Comparison of ENCODE assay signal across 14 mouse cellular contexts in genomic region chr9:46098360-46098985, GRCm38 (mm10).
DNase-seq lines count a peak whose midpoint lies in the region; ATAC-seq and TF ChIP-seq lines count a peak whose summit lies in the region.
"Had no signal": no experiment of that assay in that cellular context is flagged by ENCODE, and none has a peak within 500 bp of the region (broad histone marks: within the 10 kb centered on the region; RNA-seq: fewer than 3 reads in every experiment).

No protein-coding gene starts in this region.

- H3K9ac ChIP-seq in kidney, embryonic 14.5 days (ENCODE audit: low read depth, low read length): no peak overlapping the region
- H3K9ac ChIP-seq in liver, postnatal 0 days (replicated peaks): no peak overlapping the region
- no peak overlapping the region for H3K9ac ChIP-seq in hindbrain, embryonic 16.5 days (ENCODE audit: low read depth, low read length)
- H3K9ac ChIP-seq: forebrain, embryonic 13.5 days had no signal

- H3K4me3 ChIP-seq in kidney, embryonic 14.5 days (ENCODE audit: low read length): no peak overlapping the region
- H3K4me3 ChIP-seq in liver, postnatal 0 days (ENCODE audit: low read depth, low read length): no peak overlapping the region
- H3K4me3 ChIP-seq in hindbrain, embryonic 16.5 days (ENCODE audit: low read length): no peak overlapping the region
- H3K4me3 ChIP-seq: forebrain, embryonic 13.5 days had no signal

- no peak overlapping the region for H3K27ac ChIP-seq in kidney, embryonic 14.5 days (ENCODE audit: low read depth, low read length)
- 0 out of 2 replicates have a peak overlapping the region, but pooled peaks have one; percentile 9 for H3K27ac ChIP-seq in liver, postnatal 0 days (ENCODE audit: low read depth)
- H3K27ac ChIP-seq in hindbrain, embryonic 16.5 days (ENCODE audit: low read depth, low read length): no peak overlapping the region
- H3K27ac ChIP-seq: forebrain, embryonic 13.5 days had no signal

- ATAC-seq in kidney, embryonic 14.5 days (ENCODE audit: low FRiP score, low TSS enrichment): no peak
- ATAC-seq in liver, postnatal 0 days: peak; percentile 43; the same call in 1 of the 2 replicates
- ATAC-seq in hindbrain, embryonic 16.5 days: no peak
- ATAC-seq: forebrain, embryonic 13.5 days had no signal

- no peaks in the 10 kb centered on the region for H3K27me3 ChIP-seq in kidney, embryonic 14.5 days (ENCODE audit: control insufficient read depth, insufficient read depth, low read length)
- H3K27me3 ChIP-seq in liver, postnatal 0 days (ENCODE audit: insufficient read depth, low read length): no peaks in the 10 kb centered on the region
- no peaks in the 10 kb centered on the region for H3K27me3 ChIP-seq in hindbrain, embryonic 16.5 days (replicated peaks; ENCODE audit: control insufficient read depth, insufficient read depth, low read length)
- H3K27me3 ChIP-seq: forebrain, embryonic 13.5 days had no signal

- H3K4me1 ChIP-seq in kidney, embryonic 14.5 days (ENCODE audit: control insufficient read depth, insufficient read depth, low read length): no peaks in the 10 kb centered on the region
- H3K4me1 ChIP-seq in liver, postnatal 0 days (ENCODE audit: insufficient read depth): peaks cover 15% of the 10 kb centered on the region
- no peaks in the 10 kb centered on the region; the same call in 1 of the 2 replicates for H3K4me1 ChIP-seq in hindbrain, embryonic 16.5 days (ENCODE audit: control insufficient read depth, insufficient read depth, low read depth, low read length)
- H3K4me1 ChIP-seq: forebrain, embryonic 13.5 days had no signal

- intact Hi-C loops in left cerebral cortex, postnatal 4 days (cut with DNase I): no loop called here

- no peak for TF ChIP-seq EP300 in liver, postnatal 0 days (IDR thresholded peaks at IDR 0.05; ENCODE audit: low read depth)

- H3K9me3 ChIP-seq in kidney, embryonic 14.5 days (ENCODE audit: control insufficient read depth, low read length): no peaks in the 10 kb centered on the region
- no peaks in the 10 kb centered on the region for H3K9me3 ChIP-seq in liver, postnatal 0 days (ENCODE audit: low read length)
- no peaks in the 10 kb centered on the region for H3K9me3 ChIP-seq in hindbrain, embryonic 16.5 days (ENCODE audit: control insufficient read depth, low read length)
- H3K9me3 ChIP-seq: forebrain, embryonic 13.5 days had no signal

- 63% methylated on average over 15 of the region's 15 CpGs for WGBS in kidney, embryonic 14.5 days
- WGBS in liver, postnatal 0 days (ENCODE audit: insufficient replicate concordance): 37% methylated on average over 15 of the region's 15 CpGs
- WGBS in hindbrain, embryonic 16.5 days: 86% methylated on average over 15 of the region's 15 CpGs

- DNase-seq in kidney, adult 18-20 months: peak; percentile 59
- peak; percentile 70 for DNase-seq in cerebellum, adult 9-11 months
- peak; percentile 42 for DNase-seq in kidney, postnatal 10 days
- peak; percentile 30 for DNase-seq in liver, postnatal 0 days
- DNase-seq in right cerebral cortex, adult 18-20 months: no peak
- DNase-seq in left cerebral cortex, postnatal 4 days: no peak
- DNase-seq: adrenal gland, adult 8-10 months; gastrocnemius, postnatal 36 days; heart, postnatal 10 days; spleen, adult 18-20 months; thymus, postnatal 25 days had no signal

- no peaks in the 10 kb centered on the region for H3K36me3 ChIP-seq in kidney, embryonic 14.5 days (ENCODE audit: control insufficient read depth, insufficient read depth, low read length)
- no peaks in the 10 kb centered on the region for H3K36me3 ChIP-seq in liver, postnatal 0 days (replicated peaks; ENCODE audit: insufficient read depth, low read length)
- no peaks in the 10 kb centered on the region for H3K36me3 ChIP-seq in hindbrain, embryonic 16.5 days (ENCODE audit: control insufficient read depth, insufficient read depth, low read length)

- no peak for TF ChIP-seq CTCF in liver, postnatal 0 days (IDR thresholded peaks at IDR 0.05; ENCODE audit: low read depth)

- H3K4me2 ChIP-seq in kidney, embryonic 14.5 days (replicated peaks; ENCODE audit: low read depth, low read length): no peak overlapping the region
- H3K4me2 ChIP-seq in liver, postnatal 0 days (ENCODE audit: low read depth, low read length): 0 out of 2 replicates have a peak overlapping the region, but pooled peaks have one; percentile 0
- H3K4me2 ChIP-seq in hindbrain, embryonic 16.5 days (ENCODE audit: low read length): no peak overlapping the region
- H3K4me2 ChIP-seq: forebrain, embryonic 13.5 days had no signal

Comparison
In these comparisons a context has a peak if more than half of its experiments do, and no peak if none do; other contexts are left out.
1. DNase-seq: peak in kidney, adult 18-20 months (single experiment), cerebellum, adult 9-11 months (single experiment), kidney, postnatal 10 days (single experiment) and liver, postnatal 0 days (single experiment); none in right cerebral cortex, adult 18-20 months (single experiment) and left cerebral cortex, postnatal 4 days (single experiment).